Mouse (Mus musculus) MEL (cell line): Measurements from ENCODE around the gene Hprt. TPM values are rescaled to one million over a fixed set of nuclear protein-coding genes. Genes with fewer than 3 reads are reported as not detected.
"Not testable (repeated sequence)": the region's sequence is repeated elsewhere in the genome, so short reads cannot be mapped to it uniquely, and the experiment has no call there.

Experiments used
- DNase-seq: peaks from one replicate; pipeline ENCODE4 v3.0.0; 2011; ENCODE audit warnings: low read depth, low spot score
- H3K27ac ChIP-seq: 2 replicates; pipeline ENCODE4 v1.5.1; 2012; ENCODE audit warnings: low read depth, mild to moderate bottlenecking, control low read depth, low read length, moderate library complexity; ENCODE audit not compliant: control insufficient read depth
- H3K27me3 ChIP-seq, 2 experiments: fragments of 150-350 bp in 1 of 2; sonication (generic) in 1 of 2; 2 replicates each; pipeline ENCODE4 v1.6.1; 2012; ENCODE audit warnings: low read length in 2 of 2, mild to moderate bottlenecking in 2 of 2, improper control_type of control experiment in 1 of 2, moderate library complexity in 1 of 2; ENCODE audit not compliant: insufficient read depth in 2 of 2, control insufficient read depth in 1 of 2
- H3K36me3 ChIP-seq, 2 experiments: 2 replicates each; pipeline ENCODE4 v1.6.1; 2012 to 2014; ENCODE audit warnings: low read length in 2 of 2, improper control_type of control experiment in 1 of 2, inconsistent platforms in 1 of 2, mild to moderate bottlenecking in 1 of 2; ENCODE audit not compliant: insufficient read depth in 2 of 2, control insufficient read depth in 1 of 2
- H3K4me1 ChIP-seq, 2 experiments: fragments of 150-350 bp in 1 of 2; sonication (generic) in 1 of 2; 2 replicates each; pipeline ENCODE4 v1.6.1; 2012; ENCODE audit warnings: low read length in 2 of 2, improper control_type of control experiment in 1 of 2, mild to moderate bottlenecking in 1 of 2; ENCODE audit not compliant: insufficient read depth in 2 of 2, control insufficient read depth in 1 of 2
- H3K4me3 ChIP-seq, 2 experiments: fragments of 150-350 bp in 1 of 2; sonication (generic) in 1 of 2; 2 replicates each; pipeline ENCODE4 v1.5.1; 2012; ENCODE audit warnings: low read depth in 2 of 2, low read length in 2 of 2, mild to moderate bottlenecking in 2 of 2, moderate library complexity in 2 of 2, control low read depth in 1 of 2, improper control_type of control experiment in 1 of 2; ENCODE audit not compliant: control insufficient read depth in 1 of 2, insufficient read depth in 1 of 2
- H3K79me2 ChIP-seq: 2 replicates; pipeline ENCODE4 v1.6.1; 2012; ENCODE audit warnings: mild to moderate bottlenecking, low read length, moderate library complexity; ENCODE audit not compliant: control insufficient read depth, poor library complexity, insufficient read depth
- H3K9ac ChIP-seq: 2 replicates; pipeline ENCODE4 v1.6.1; 2012; ENCODE audit warnings: low read depth, mild to moderate bottlenecking, control low read depth, low read length, moderate library complexity; ENCODE audit not compliant: control insufficient read depth, poor library complexity, severe bottlenecking
- H3K9me3 ChIP-seq: fragments of 150-350 bp; sonication (generic); replicated peaks from 2 replicates; pipeline ENCODE4 v1.6.1; 2012; ENCODE audit warnings: mild to moderate bottlenecking, low read length, improper control_type of control experiment, moderate library complexity; ENCODE audit not compliant: insufficient read depth
- BHLHE40 ChIP-seq: IDR thresholded peaks from 2 replicates; pipeline ENCODE4 v1.6.1; 2012; ENCODE audit warnings: low read depth, mild to moderate bottlenecking, inconsistent platforms, low read length, improper control_type of control experiment, borderline replicate concordance
- CHD1 ChIP-seq: IDR thresholded peaks from 2 replicates; pipeline ENCODE4 v1.6.1; 2012; ENCODE audit warnings: low read depth, mild to moderate bottlenecking, inconsistent platforms, low read length, improper control_type of control experiment
- CHD2 ChIP-seq: IDR thresholded peaks from 2 replicates; pipeline ENCODE4 v1.6.1; 2011; ENCODE audit warnings: low read length, improper control_type of control experiment
- EP300 ChIP-seq, 2 experiments: IDR thresholded peaks; 2 replicates each; pipeline ENCODE4 v1.6.1; 2011; ENCODE audit warnings: improper control_type of control experiment in 2 of 2, low read length in 2 of 2, low read depth in 1 of 2, mild to moderate bottlenecking in 1 of 2
- KAT2A ChIP-seq: conservative IDR thresholded peaks from 2 replicates; pipeline ENCODE4 v1.6.1; 2012; ENCODE audit warnings: low read depth, low read length, improper control_type of control experiment, inconsistent platforms
- MAZ ChIP-seq: IDR thresholded peaks from 2 replicates; pipeline ENCODE4 v1.6.1; 2012; ENCODE audit warnings: low read depth, mild to moderate bottlenecking, inconsistent platforms, low read length, improper control_type of control experiment
- MYC ChIP-seq: IDR thresholded peaks from 2 replicates; pipeline ENCODE4 v1.6.1; 2011; ENCODE audit warnings: low read depth, mild to moderate bottlenecking, low read length, improper control_type of control experiment, moderate library complexity
- POLR2AphosphoS2 ChIP-seq: IDR thresholded peaks from 2 replicates; pipeline ENCODE4 v1.6.1; 2011; ENCODE audit warnings: low read length, improper control_type of control experiment
- RAD21 ChIP-seq: IDR thresholded peaks from 2 replicates; pipeline ENCODE4 v1.6.1; 2011; ENCODE audit warnings: mild to moderate bottlenecking, low read depth, low read length, improper control_type of control experiment
- RCOR1 ChIP-seq: IDR thresholded peaks from 2 replicates; pipeline ENCODE4 v1.6.1; 2012; ENCODE audit warnings: low read depth, mild to moderate bottlenecking, inconsistent platforms, low read length, improper control_type of control experiment
- TAL1 ChIP-seq: IDR thresholded peaks from 2 replicates; pipeline ENCODE4 v1.6.1; 2012; ENCODE audit warnings: mild to moderate bottlenecking, inconsistent platforms, low read length, moderate library complexity, mixed read lengths
- TBP ChIP-seq: IDR thresholded peaks from 2 replicates; pipeline ENCODE4 v1.8.0; 2011; ENCODE audit warnings: low read depth, low read length, improper control_type of control experiment
- TCF12 ChIP-seq: IDR thresholded peaks from 2 replicates; pipeline ENCODE4 v1.6.1; 2014; ENCODE audit warnings: low read depth, mild to moderate bottlenecking, inconsistent platforms, low read length, improper control_type of control experiment, moderate library complexity
- UBTF ChIP-seq: IDR thresholded peaks from 2 replicates; pipeline ENCODE4 v1.6.1; 2012; ENCODE audit warnings: low read depth, mild to moderate bottlenecking, inconsistent platforms, low read length, improper control_type of control experiment, moderate library complexity, borderline replicate concordance; ENCODE audit not compliant: insufficient read depth
- USF1 ChIP-seq: IDR thresholded peaks from 2 replicates; pipeline ENCODE4 v1.6.1; 2014; ENCODE audit warnings: low read depth, mild to moderate bottlenecking, inconsistent platforms, low read length, improper control_type of control experiment, moderate library complexity
- USF2 ChIP-seq, 2 experiments: IDR thresholded peaks; 2 replicates each; pipeline ENCODE4 v1.6.1; 2011 to 2012; ENCODE audit warnings: improper control_type of control experiment in 2 of 2, low read length in 2 of 2, borderline replicate concordance in 1 of 2, inconsistent platforms in 1 of 2, low read depth in 1 of 2, mild to moderate bottlenecking in 1 of 2; ENCODE audit not compliant: insufficient read depth in 1 of 2
- ZC3H11A ChIP-seq: IDR thresholded peaks from 2 replicates; pipeline ENCODE4 v1.6.1; 2012; ENCODE audit warnings: low read depth, mild to moderate bottlenecking, inconsistent platforms, low read length, improper control_type of control experiment
- ZKSCAN1 ChIP-seq: IDR thresholded peaks from 2 replicates; pipeline ENCODE4 v1.6.1; 2012; ENCODE audit warnings: low read depth, mild to moderate bottlenecking, inconsistent platforms, low read length, improper control_type of control experiment, moderate library complexity
- polyA plus RNA-seq, 2 experiments: library from polyadenylated mRNA; stranded (reverse) in 1 of 2; unstranded in 1 of 2; fragments of >175 nt in 1 of 2; fragments of >200 nt in 1 of 2; gene quantifications; 2 replicates each; pipeline versions ENCODE4 v1.2.1 to v1.2.4; 2012; ENCODE audit warnings: low replicate concordance in 2 of 2, low read depth in 1 of 2; ENCODE audit not compliant: insufficient read length in 2 of 2, insufficient read depth in 1 of 2, missing spikeins in 1 of 2
- total RNA-seq: library from RNA; depleted of rRNA; stranded (reverse); fragments of 300-350 nt; gene quantifications from 2 replicates; pipeline ENCODE4 v1.2.3, GENCODE M21; 2012

The Hprt gene
- total and polyA plus RNA-seq, 3 experiments, result 113 to 117 TPM; not detected in 1

DNA sequence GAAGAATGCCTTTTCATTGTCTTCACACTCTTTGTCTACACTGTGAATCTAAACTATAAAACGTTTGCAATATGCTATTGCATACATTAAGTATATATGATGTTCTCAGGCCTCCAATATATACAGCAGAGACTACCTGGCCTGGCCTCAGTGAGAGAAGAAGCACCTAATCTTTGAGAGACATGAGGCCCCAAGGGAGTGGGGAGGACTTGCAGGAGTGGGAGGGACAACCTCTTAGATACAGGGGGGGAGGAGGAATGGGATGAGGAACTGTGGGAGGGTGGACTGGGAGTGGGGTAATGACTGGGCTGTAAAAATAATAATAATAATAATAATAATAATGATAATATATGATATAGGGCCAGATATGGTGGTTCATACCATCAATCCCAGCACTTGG, 9.4 kb upstream of the Hprt start:
- no peak overlapping the region for H3K27ac ChIP-seq
- H3K9me3 ChIP-seq, result no peaks in the 10 kb centered on the region
- no peaks in the 10 kb centered on the region for H3K79me2 ChIP-seq
- H3K36me3 ChIP-seq, result no peaks in the 10 kb centered on the region
- no peak for DNase-seq
- TF ChIP-seq CHD1 (no peak), BHLHE40 (no peak)
- TF ChIP-seq, all 39 proteins: peak for 0
- Histone ChIP-seq H3K4me3 (no peak overlapping the region), H3K4me1 (no peaks in the 10 kb centered on the region), H3K27me3 (no peaks in the 10 kb centered on the region), H3K9ac (no peak overlapping the region)

DNA sequence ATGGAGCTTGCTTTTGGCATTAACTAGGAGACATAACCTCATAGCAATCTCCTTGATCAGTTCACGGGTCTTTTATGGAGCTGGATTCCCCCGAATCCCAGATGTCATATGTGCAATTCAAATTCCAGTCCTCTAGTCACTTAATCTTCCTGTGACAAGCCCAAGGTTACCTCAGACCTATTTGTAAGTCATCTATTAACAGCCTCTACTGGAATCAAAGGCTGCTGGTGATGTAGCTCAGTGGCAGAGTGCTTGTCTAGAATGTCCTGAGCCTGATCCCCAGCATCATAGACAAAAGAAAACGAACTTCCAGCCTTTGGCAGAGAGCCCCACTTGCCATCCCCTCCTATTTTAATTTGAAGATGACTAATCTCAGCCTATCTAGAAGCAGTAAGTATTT, 6.6 kb upstream of the Hprt start:
- no peak for TF ChIP-seq ZKSCAN1
- no peak for TF ChIP-seq USF2 (IDR thresholded peaks at IDR 0.05; ENCODE audit: borderline replicate concordance in 1 of 2, insufficient read depth in 1 of 2, low read depth in 1 of 2, low read length in 2 of 2)
- TF ChIP-seq CHD1, result no peak
- TF ChIP-seq TCF12, result no peak
- TF ChIP-seq MAZ, result no peak
- no peak for TF ChIP-seq BHLHE40
- no peak for TF ChIP-seq UBTF
- no peak for TF ChIP-seq TBP
- no peak for TF ChIP-seq CHD2
- no peak for TF ChIP-seq MYC
- no peak for TF ChIP-seq RAD21
- no peak for TF ChIP-seq KAT2A
- TF ChIP-seq EP300 (IDR thresholded peaks at IDR 0.05; ENCODE audit: low read depth in 1 of 2, low read length in 2 of 2), result no peak
- no peak for TF ChIP-seq POLR2AphosphoS2
- TF ChIP-seq RCOR1, result no peak
- no peak for TF ChIP-seq TAL1
- TF ChIP-seq ZC3H11A, result no peak
- TF ChIP-seq USF1, result no peak
- no peaks in the 10 kb centered on the region for H3K4me1 ChIP-seq
- H3K9ac ChIP-seq, result no peak overlapping the region
- no peak overlapping the region for H3K4me3 ChIP-seq
- H3K79me2 ChIP-seq, result no peaks in the 10 kb centered on the region
- no peaks in the 10 kb centered on the region for H3K36me3 ChIP-seq
- no peak for DNase-seq
- no peaks in the 10 kb centered on the region for H3K9me3 ChIP-seq
- no peak overlapping the region for H3K27ac ChIP-seq
- no peaks in the 10 kb centered on the region for H3K27me3 ChIP-seq

GRCm38 (mm10) chrX:52994726-52995125, 6.8 kb downstream of the Hprt start:
- H3K4me1 ChIP-seq, DNase-seq, H3K4me3 ChIP-seq, H3K9ac ChIP-seq, H3K27me3 ChIP-seq, H3K9me3 ChIP-seq, H3K27ac ChIP-seq: not testable (repeated sequence)
- peaks cover 1 to 23% of the 10 kb centered on the region in 2 experiments for H3K36me3 ChIP-seq
- H3K79me2 ChIP-seq, result peaks cover 19% of the 10 kb centered on the region
